Mouse (Mus musculus) frontal cortex, adult 2 months (tissue): ENCODE data around the gene Ggnbp2. TPM values are rescaled to one million over a fixed set of nuclear protein-coding genes. Genes with fewer than 3 reads are reported as not detected.
"Not testable (repeated sequence)": the region's sequence is repeated elsewhere in the genome, so short reads cannot be mapped to it uniquely, and the experiment has no call there.

Experiments used
- DNase-seq, 2 experiments: peaks; one replicate each; pipeline ENCODE4 v3.0.0; 2022; ENCODE audit warnings: low spot score in 1 of 2; ENCODE audit errors: extremely low spot score in 1 of 2
- polyA plus RNA-seq: library from polyadenylated mRNA; depleted of rRNA; stranded (reverse); fragments of >200 nt; gene quantifications from 2 replicates; pipeline ENCODE4 v1.2.3, GENCODE M21; 2012

Gene Ggnbp2
- polyA plus RNA-seq, 1 experiment = 119 TPM

GRCm38 (mm10) chr11:84880465-84880961, 9.9 kb upstream of the Ggnbp2 start:
- DNase-seq = peak in 1 of 2 experiments; percentile 14

GRCm38 (mm10) chr11:84879772-84880464, 9.3 kb upstream of the Ggnbp2 start, which contains the start of the genes Myo19 and Pigw:
TSS of gene Myo19 (plus strand) at chr11:84880148.
TSS of gene Pigw (minus strand) at chr11:84880285.
- peak in 1 of 2 experiments; percentile 70 for DNase-seq

GRCm38 (mm10) chr11:84879007-84879771, 8.6 kb upstream of the Ggnbp2 start:
- DNase-seq = no peak

- DNase-seq = not testable (repeated sequence)
Observed at GRCm38 (mm10) chr11:84876020-84876419, 5.4 kb upstream of the Ggnbp2 start.

- no peak for DNase-seq
Observed at GRCm38 (mm10) chr11:84873042-84873833, 2.6 kb upstream of the Ggnbp2 start.

- no peak for DNase-seq
Observed at GRCm38 (mm10) chr11:84871548-84872069, 992 bp upstream of the Ggnbp2 start.

- peak in 1 of 2 experiments; percentile 38 for DNase-seq
Observed at GRCm38 (mm10) chr11:84871046-84871445, 429 bp upstream of the Ggnbp2 start.

GRCm38 (mm10) chr11:84869537-84870232, 932 bp downstream of the Ggnbp2 start:
- DNase-seq = peak; percentile 91 to 92

- no peak for DNase-seq
Observed at GRCm38 (mm10) chr11:84868786-84869259, 1.8 kb downstream of the Ggnbp2 start.

- DNase-seq = no peak
Observed at GRCm38 (mm10) chr11:84867586-84867985, 3.0 kb downstream of the Ggnbp2 start.

GRCm38 (mm10) chr11:84865268-84865667, 5.3 kb downstream of the Ggnbp2 start:
- DNase-seq = no peak

- DNase-seq = no peak
Observed at GRCm38 (mm10) chr11:84855285-84855684, 15.3 kb downstream of the Ggnbp2 start.

- no peak for DNase-seq
Observed at GRCm38 (mm10) chr11:84847475-84848090, 23.0 kb downstream of the Ggnbp2 start.

GRCm38 (mm10) chr11:84846741-84847474, 23.7 kb downstream of the Ggnbp2 start:
- no peak for DNase-seq

GRCm38 (mm10) chr11:84839330-84839729, 31.3 kb downstream of the Ggnbp2 start:
- DNase-seq = no peak

GRCm38 (mm10) chr11:84829495-84829894, 41.1 kb downstream of the Ggnbp2 start:
- DNase-seq = not testable (repeated sequence)

GRCm38 (mm10) chr11:84828516-84829399, 41.9 kb downstream of the Ggnbp2 start, which contains the start of gene Dhrs11:
TSS of gene Dhrs11 (minus strand) at chr11:84828994.
- DNase-seq = peak; percentile 72 to 86
